Mouse (Mus musculus) adrenal gland, postnatal 0 days (tissue): ENCODE data around the gene Olfr872. TPM values are rescaled to one million over a fixed set of nuclear protein-coding genes. Genes with fewer than 3 reads are reported as not detected.

Experiments used
- polyA plus RNA-seq: library from polyadenylated mRNA; unstranded; fragments of >200 nt; fragmentation: Nextera tagmentation; extraction: Ambion mirVana; gene quantifications from 2 replicates; pipeline ENCODE4 v1.2.1, GENCODE M21; 2015

Gene Olfr872
- polyA plus RNA-seq = not detected in 2 replicates

GRCm38 (mm10) chr9:20236819-20237218 is at the start of gene Olfr872:
Gene Olfr872 (plus strand): TSS chr9:20237119.

GRCm38 (mm10) chr9:20211907-20212306 is 25.0 kb upstream of the Olfr872 start, which contains the start of gene Olfr871:
Gene Olfr871 (plus strand): TSS chr9:20212207.

GRCm38 (mm10) chr9:20282051-20282450 is 45.1 kb downstream of the Olfr872 start, which contains the start of gene Olfr39:
Gene Olfr39 (plus strand): TSS chr9:20282351.

GRCm38 (mm10) chr9:20298232-20298631 is 61.3 kb downstream of the Olfr872 start, which contains the start of gene Olfr873:
Gene Olfr873 (plus strand): TSS chr9:20298532.

Other genes starting within 250 kb of the Olfr872 start
- not detected in 2 replicates for gene Olfr866, start 209.1 kb upstream of the Olfr872 start, polyA plus RNA-seq
- gene Olfr867, start 179.6 kb upstream of the Olfr872 start, polyA plus RNA-seq = not detected in 2 replicates
- gene Olfr868, start 138.5 kb upstream of the Olfr872 start, polyA plus RNA-seq = not detected in 2 replicates
- not detected in 2 replicates for gene Olfr869, start 108.1 kb upstream of the Olfr872 start, polyA plus RNA-seq
- gene Olfr870, start 63.1 kb upstream of the Olfr872 start, polyA plus RNA-seq = not detected in 2 replicates
- gene Olfr871, start 24.9 kb upstream of the Olfr872 start, polyA plus RNA-seq = not detected in 2 replicates
- not detected in 2 replicates for gene Olfr39, start 45.2 kb downstream of the Olfr872 start, polyA plus RNA-seq
- gene Olfr873, start 61.4 kb downstream of the Olfr872 start, polyA plus RNA-seq = not detected in 2 replicates
- 0.06 TPM in 1 of 2 replicates, not detected in the other for gene Olfr18, start 99.0 kb downstream of the Olfr872 start, polyA plus RNA-seq
- gene Zfp560, start 148.1 kb downstream of the Olfr872 start, polyA plus RNA-seq = 88.4 and 138 TPM in 2 replicates
- 8.2 and 9.3 TPM in 2 replicates for gene Zfp26, start 223.0 kb downstream of the Olfr872 start, polyA plus RNA-seq